Mouse (Mus musculus) embryonic stem cell, embryonic (primary cell): ENCODE results near the gene Gm14401.
"Not testable (repeated sequence)": the region's sequence is repeated elsewhere in the genome, so short reads cannot be mapped to it uniquely, and the experiment has no call there.

Source experiments
- CTCF ChIA-PET, 4 experiments: fragments of 300-600 bp in 2 of 4; fragments of 350-600 bp in 2 of 4; sonication (Branson Sonifier 250); formaldehyde crosslinking; loops; one replicate each; lab custom pipeline; 2022; ENCODE audit warnings: inconsistent platforms in 2 of 4; lab: Charles Lee
- POLR2A ChIA-PET, 4 experiments: fragments of 300-600 bp in 2 of 4; fragments of 350-600 bp in 2 of 4; sonication (Branson Sonifier 250); formaldehyde crosslinking; loops; one replicate each; lab custom pipeline; 2022; ENCODE audit warnings: antibody characterized with exemption in 4 of 4, inconsistent platforms in 1 of 4; lab: Charles Lee

Gene Gm14401

GRCm38 (mm10) chr2:177073432-177074423 lies at the start of gene Gm14401:
Gm14401 (plus strand) TSS chr2:177074320.
- ChIA-PET POLR2A (interaction anchor here in 3 of 4 experiments (0.6 to 2.8 kb wide), 37 partner anchors 8 to 1907 kb away, joined by 3 to 72 read pairs (median 4); partner anchors contain the start of genes Gm14322 (in 2 of the 3), Gm14412 (in 2 of the 3), Gm14443 (in 2 of the 3) and Fam217b (in 1 of the 3)), CTCF (interaction anchor here in 3 of 4 experiments (0.5 to 1.5 kb wide), 8 partner anchors 242 to 1898 kb away, joined by 3 to 4 read pairs (median 4); partner anchors contain the start of gene Gm14443 (in 1 of the 3))

GRCm38 (mm10) chr2:177072807-177073206 lies 1.3 kb upstream of the Gm14401 start:
- POLR2A ChIA-PET, result interaction anchor here in 2 of 4 experiments (2.2 to 2.8 kb wide), 5 partner anchors 248 to 763 kb away, joined by 15 to 72 read pairs (median 50); partner anchors contain the start of gene Gm14412 (in 1 of the 2)
- CTCF ChIA-PET, result not testable (repeated sequence)

- POLR2A ChIA-PET, result interaction anchor here in 3 of 4 experiments (0.7 to 2.8 kb wide), 16 partner anchors 10 to 1900 kb away, joined by 3 to 72 read pairs (median 9); partner anchors contain the start of genes Gm14443 (in 2 of the 3) and Gm14412 (in 1 of the 3)
- CTCF ChIA-PET, result interaction anchor here in 1 of 4 experiments (1.4 to 1.5 kb wide), 3 partner anchors 244 to 1899 kb away, joined by 4 read pairs; partner anchors contain the start of gene Gm14443
Observed at GRCm38 (mm10) chr2:177075015-177075414, 895 bp downstream of the Gm14401 start.

DNA sequence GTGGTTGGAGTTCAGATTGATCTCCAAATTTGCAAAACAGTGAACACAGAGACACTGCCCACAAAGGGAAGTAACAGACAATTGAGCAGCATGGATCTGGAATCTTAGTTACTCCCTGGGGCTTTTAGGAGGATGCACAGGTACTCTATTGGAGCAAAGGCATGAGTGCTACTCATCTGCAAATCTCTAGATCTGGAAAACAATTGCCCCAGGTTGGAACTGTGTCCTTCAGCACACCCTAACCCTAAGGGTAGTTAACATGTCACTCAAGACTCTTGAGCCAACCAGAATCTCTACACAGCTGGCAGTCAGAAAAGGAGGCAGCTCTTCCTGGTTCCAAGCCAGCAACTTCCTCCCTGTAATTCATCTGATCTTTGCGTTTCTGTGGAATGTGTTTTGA lies 5.7 kb downstream of the Gm14401 start:
- POLR2A ChIA-PET, result interaction anchor here in 1 of 4 experiments (0.6 kb wide), 1 partner anchor 1215 kb away, joined by 4 read pairs; no protein-coding TSS in a partner anchor
- CTCF ChIA-PET, result not testable (repeated sequence)

DNA sequence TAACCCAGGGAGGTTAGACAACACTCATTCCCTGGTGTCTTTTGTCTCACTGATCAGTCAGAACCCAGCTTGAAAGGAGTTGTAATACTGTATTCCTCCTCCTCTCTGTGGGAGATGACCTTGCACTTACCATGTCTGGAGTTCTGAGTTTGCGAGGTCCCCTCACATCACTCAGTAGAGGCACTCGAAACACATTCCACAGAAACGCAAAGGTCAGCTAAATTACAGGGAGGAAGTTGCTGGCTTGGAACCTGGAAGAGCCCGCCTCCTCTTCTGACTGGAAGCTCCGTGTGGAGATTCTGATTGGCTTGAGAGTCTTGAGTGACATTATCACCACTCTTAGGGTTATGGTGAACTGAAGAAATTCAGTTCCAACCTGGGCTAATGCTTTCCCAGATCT lies 35.0 kb downstream of the Gm14401 start:
- CTCF ChIA-PET, POLR2A ChIA-PET: not testable (repeated sequence)

GRCm38 (mm10) chr2:177129097-177129496 lies 55.0 kb downstream of the Gm14401 start:
- POLR2A ChIA-PET, result interaction anchor here in 2 of 4 experiments (1.0 to 2.2 kb wide), 3 partner anchors 55 to 203 kb away, joined by 3 to 9 read pairs (median 4); partner anchors contain the start of gene Gm14401 (in 2 of the 2)
- CTCF ChIA-PET, result not testable (repeated sequence)
